Mouse (Mus musculus) hindbrain, embryonic 16.5 days (tissue): ENCODE results near the gene Cdkal1. TPM values are rescaled to one million over a fixed set of nuclear protein-coding genes. Genes with fewer than 3 reads are reported as not detected.

Experiments
- ATAC-seq: fragments of 200-750 bp; cut with Nextera tagmentation; 2 replicates; pipeline ENCODE4 v1.8.0; 2017; ENCODE audit warnings: moderate TSS enrichment, moderate library complexity
- H3K27ac ChIP-seq: fragments of 300-500 bp; sonication (generic); 2 replicates; pipeline ENCODE4 v1.5.1; 2014; ENCODE audit warnings: low read depth, mild to moderate bottlenecking, control low read depth, low read length, moderate library complexity
- H3K27me3 ChIP-seq: fragments of 300-500 bp; sonication (generic); replicated peaks from 2 replicates; pipeline ENCODE4 v1.6.1; 2014; ENCODE audit warnings: low read length; ENCODE audit not compliant: control insufficient read depth, insufficient read depth
- H3K36me3 ChIP-seq: fragments of 300-500 bp; sonication (generic); 2 replicates; pipeline ENCODE4 v1.6.1; 2014; ENCODE audit warnings: mild to moderate bottlenecking, low read length, moderate library complexity, mixed read lengths; ENCODE audit not compliant: control insufficient read depth, insufficient read depth
- H3K4me1 ChIP-seq: fragments of 300-500 bp; sonication (generic); 2 replicates; pipeline ENCODE4 v1.6.1; 2014; ENCODE audit warnings: low read depth, low read length; ENCODE audit not compliant: control insufficient read depth, insufficient read depth
- H3K4me2 ChIP-seq: fragments of 300-500 bp; sonication (generic); 2 replicates; pipeline ENCODE4 v1.6.1; 2014; ENCODE audit warnings: mild to moderate bottlenecking, low read length, control low read depth, moderate library complexity
- H3K4me3 ChIP-seq: fragments of 300-500 bp; sonication (generic); 2 replicates; pipeline ENCODE4 v1.5.1; 2014; ENCODE audit warnings: mild to moderate bottlenecking, low read length, control low read depth, moderate library complexity
- H3K9ac ChIP-seq: fragments of 300-500 bp; sonication (generic); 2 replicates; pipeline ENCODE4 v1.6.1; 2014; ENCODE audit warnings: low read depth, mild to moderate bottlenecking, control low read depth, low read length, moderate library complexity
- H3K9me3 ChIP-seq: fragments of 300-500 bp; sonication (generic); 2 replicates; pipeline ENCODE4 v1.6.1; 2014; ENCODE audit warnings: mild to moderate bottlenecking, low read length, moderate library complexity; ENCODE audit not compliant: control insufficient read depth
- WGBS: fragments of 180-500 bp; shearing (Covaris S2); extraction: QIAGEN DNeasy Blood & Tissue Kit; methylation state at CpG from one replicate; pipeline ENCODE4 v1.1.7; 2014; 5-methylcytosine and 5-hydroxymethylcytosine counted together
- polyA plus RNA-seq: library from polyadenylated mRNA; unstranded; fragments of >200 nt; fragmentation: Nextera tagmentation; extraction: Ambion mirVana; gene quantifications from 2 replicates; pipeline ENCODE4 v1.2.1, GENCODE M21; 2015

Cdkal1 gene
- polyA plus RNA-seq, 1 experiment from 2014 or later, result 19.4 TPM

DNA sequence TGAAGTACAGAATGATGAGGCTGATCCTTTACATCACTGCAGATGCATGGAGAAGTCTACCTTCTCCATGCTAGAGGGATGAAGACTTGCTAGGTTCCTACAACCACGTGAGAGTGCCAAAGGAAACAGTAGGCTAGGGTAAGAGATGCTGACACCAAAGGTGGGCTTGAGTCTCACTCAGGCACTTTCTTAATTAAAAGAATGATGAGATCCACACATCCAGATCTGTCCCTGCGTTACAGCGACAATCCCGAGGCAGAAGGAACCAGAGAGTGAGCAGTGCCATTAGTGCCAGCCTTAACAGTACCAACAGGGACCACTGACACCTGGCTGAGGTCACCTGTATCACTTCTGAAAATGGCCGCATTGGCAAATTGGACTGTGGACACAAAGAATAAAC is 539.2 kb downstream of the Cdkal1 start:
- no peak overlapping the region for H3K27ac ChIP-seq
- no peaks in the 10 kb centered on the region for H3K9me3 ChIP-seq
- no peak for ATAC-seq
- WGBS, result 94% methylated on average over 5 of the region's 5 CpGs
- H3K4me3 ChIP-seq, result no peak overlapping the region
- no peak overlapping the region for H3K4me2 ChIP-seq
- H3K4me1 ChIP-seq, result no peaks in the 10 kb centered on the region
- no peaks in the 10 kb centered on the region for H3K36me3 ChIP-seq
- no peaks in the 10 kb centered on the region for H3K27me3 ChIP-seq
- no peak overlapping the region for H3K9ac ChIP-seq

DNA sequence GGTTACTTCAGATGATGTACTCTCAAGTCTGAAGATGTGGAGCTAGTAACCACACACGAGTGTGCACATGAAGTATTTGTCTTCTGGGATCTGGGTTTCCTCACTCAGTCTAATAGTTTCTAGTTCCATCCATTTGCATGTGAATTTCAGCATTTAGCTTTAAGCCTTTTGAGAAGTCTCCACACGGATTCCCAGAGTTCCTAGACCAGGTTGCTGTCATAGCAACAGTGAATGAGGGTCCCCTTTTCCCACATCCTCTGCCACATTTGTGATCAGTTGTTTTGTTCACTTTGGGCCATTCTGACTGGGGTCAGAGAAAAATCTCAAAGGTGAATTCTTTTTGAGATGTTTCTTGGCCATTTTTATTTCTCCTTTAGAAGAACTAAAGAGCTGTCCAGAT is 543.4 kb downstream of the Cdkal1 start:
- H3K4me1 ChIP-seq, result no peaks in the 10 kb centered on the region
- H3K4me3 ChIP-seq, result no peak overlapping the region
- no peak overlapping the region for H3K9ac ChIP-seq
- no peaks in the 10 kb centered on the region for H3K36me3 ChIP-seq
- H3K27me3 ChIP-seq, result no peaks in the 10 kb centered on the region
- no peaks in the 10 kb centered on the region for H3K9me3 ChIP-seq
- no peak overlapping the region for H3K4me2 ChIP-seq
- WGBS, result 20% methylated on average over 2 of the region's 2 CpGs
- ATAC-seq, result peak; percentile 74; the same call in 1 of the 2 replicates
- no peak overlapping the region for H3K27ac ChIP-seq

DNA sequence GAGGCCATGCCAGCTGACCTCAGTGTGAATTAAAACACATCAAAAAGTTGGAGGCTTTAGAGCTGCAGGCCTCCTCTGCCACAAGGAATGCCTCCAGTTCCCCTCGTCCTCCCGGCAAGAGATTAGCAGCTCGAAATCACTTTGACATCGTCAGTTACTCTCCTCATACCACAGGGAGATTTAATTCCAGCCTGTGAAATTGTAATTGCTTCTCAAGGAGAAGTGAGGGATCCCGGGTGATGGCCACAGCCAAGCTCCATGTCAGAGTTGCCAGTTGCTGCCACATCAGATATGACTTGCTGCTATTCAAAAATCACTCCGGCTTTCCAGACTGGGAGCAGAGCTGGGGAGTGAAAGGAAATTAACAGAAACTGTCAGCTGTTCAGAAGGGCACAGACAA is 548.1 kb downstream of the Cdkal1 start:
- H3K27ac ChIP-seq, result no peak overlapping the region
- no peak; the same call in 1 of the 2 replicates for ATAC-seq
- H3K36me3 ChIP-seq, result no peaks in the 10 kb centered on the region
- no peaks in the 10 kb centered on the region for H3K27me3 ChIP-seq
- H3K9ac ChIP-seq, result no peak overlapping the region
- no peak overlapping the region for H3K4me2 ChIP-seq
- no peaks in the 10 kb centered on the region for H3K4me1 ChIP-seq
- no peaks in the 10 kb centered on the region for H3K9me3 ChIP-seq
- 40% methylated on average over 6 of the region's 6 CpGs for WGBS
- no peak overlapping the region for H3K4me3 ChIP-seq

DNA sequence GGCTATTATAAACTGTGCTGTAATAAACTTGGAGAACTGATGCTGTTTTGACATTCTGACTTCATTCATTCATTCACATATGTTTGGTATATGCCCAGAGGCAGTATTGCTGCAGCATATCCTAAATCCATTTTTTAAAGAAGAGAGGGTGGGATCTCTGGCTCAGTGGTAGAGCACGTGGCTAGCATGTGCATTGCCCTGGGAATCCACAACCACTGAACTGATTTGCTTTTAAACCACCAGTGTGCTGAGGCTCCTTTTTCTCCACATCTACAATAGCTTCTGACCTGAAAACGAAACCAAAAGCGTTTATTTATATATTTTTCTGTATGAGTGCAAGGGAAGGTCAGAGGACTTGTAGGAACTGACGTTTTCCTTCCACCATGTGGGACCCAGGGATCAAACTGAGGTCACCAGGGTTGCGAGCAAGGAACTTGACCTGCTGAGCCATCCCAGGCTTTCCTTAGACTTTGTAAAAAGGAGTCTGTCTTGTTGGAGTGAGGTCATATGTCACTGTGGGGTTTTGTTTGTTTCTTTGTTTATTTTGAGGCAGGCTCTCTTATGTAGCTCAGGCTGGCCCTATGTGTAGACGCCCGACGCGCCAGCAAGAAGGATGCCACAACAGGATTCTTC is 562.8 kb downstream of the Cdkal1 start:
- Histone ChIP-seq H3K4me2 (no peak overlapping the region), H3K27me3 (no peaks in the 10 kb centered on the region), H3K27ac (no peak overlapping the region), H3K36me3 (no peaks in the 10 kb centered on the region), H3K4me1 (no peaks in the 10 kb centered on the region), H3K9ac (no peak overlapping the region), H3K4me3 (no peak overlapping the region), H3K9me3 (no peaks in the 10 kb centered on the region)
- ATAC-seq, result no peak
- WGBS, result 87% methylated on average over 9 of the region's 9 CpGs

DNA sequence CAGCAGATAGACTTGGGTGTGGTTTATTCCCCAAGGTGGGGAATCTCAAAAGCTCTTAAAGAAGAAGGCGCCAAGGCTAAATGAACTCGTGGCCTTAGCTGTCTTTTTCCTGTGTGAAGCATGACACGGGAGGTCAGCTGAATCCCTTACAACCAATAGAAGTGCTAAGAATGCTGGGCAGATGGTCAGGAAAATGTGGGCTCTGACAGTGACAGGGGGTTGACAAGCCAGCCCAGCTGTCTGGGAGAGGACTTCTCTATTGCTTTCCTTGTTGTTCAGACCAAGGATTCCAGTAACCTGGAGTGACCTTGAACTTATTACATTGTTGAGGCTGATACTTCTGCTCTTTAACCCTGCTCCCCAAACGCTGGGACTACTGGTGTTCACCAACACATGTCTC is 564.9 kb downstream of the Cdkal1 start:
- Histone ChIP-seq H3K4me2 (no peak overlapping the region), H3K4me3 (no peak overlapping the region), H3K9ac (no peak overlapping the region), H3K27ac (no peak overlapping the region), H3K36me3 (no peaks in the 10 kb centered on the region), H3K9me3 (no peaks in the 10 kb centered on the region), H3K27me3 (no peaks in the 10 kb centered on the region), H3K4me1 (no peaks in the 10 kb centered on the region)
- WGBS, result 63% methylated on average over 4 of the region's 4 CpGs
- no peak for ATAC-seq

DNA sequence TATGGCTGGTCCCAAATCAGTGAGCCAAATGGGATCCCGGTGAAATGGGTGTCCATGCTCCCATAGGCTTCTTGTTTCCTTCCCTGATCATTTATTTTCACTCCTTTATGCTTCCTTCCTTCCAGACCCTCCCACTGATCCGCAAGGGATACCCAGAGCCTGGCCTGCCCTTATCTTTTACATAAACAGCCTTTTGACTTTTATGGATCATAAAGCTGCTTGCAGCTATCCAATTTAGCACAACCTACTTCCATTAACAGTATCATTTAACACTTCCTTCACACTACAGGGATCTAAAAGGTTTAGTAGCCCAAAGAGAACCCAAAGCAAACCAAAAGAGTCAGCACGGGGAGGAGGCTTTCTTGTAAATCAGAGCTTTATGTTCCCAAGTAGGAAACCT is 570.4 kb downstream of the Cdkal1 start:
- Histone ChIP-seq H3K27me3 (no peaks in the 10 kb centered on the region), H3K9me3 (no peaks in the 10 kb centered on the region), H3K4me2 (no peak overlapping the region), H3K27ac (no peak overlapping the region), H3K36me3 (no peaks in the 10 kb centered on the region), H3K4me1 (no peaks in the 10 kb centered on the region), H3K4me3 (no peak overlapping the region), H3K9ac (no peak overlapping the region)
- ATAC-seq, result no peak
- WGBS, result 76% methylated on average over 3 of the region's 3 CpGs

DNA sequence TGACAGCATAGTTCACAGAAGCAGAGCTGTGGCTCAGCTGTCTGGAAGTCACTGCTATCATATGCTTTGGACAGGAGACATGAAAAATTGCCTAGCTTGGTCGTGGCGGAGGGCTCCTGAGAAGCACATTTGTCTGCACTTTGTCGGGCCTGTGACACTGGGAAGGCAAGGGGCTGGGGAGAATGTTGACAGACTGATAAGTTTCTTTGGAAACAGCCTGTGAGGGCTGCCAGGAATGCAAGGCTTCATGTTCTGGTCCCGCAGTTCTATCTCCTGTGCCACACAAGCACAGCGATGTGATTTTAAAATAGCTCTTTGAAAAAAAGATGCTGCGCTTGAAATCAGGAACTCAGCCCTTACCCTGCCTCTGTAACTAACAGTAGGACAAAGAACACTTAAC is 573.9 kb downstream of the Cdkal1 start:
- Histone ChIP-seq H3K27ac (no peak overlapping the region), H3K9ac (no peak overlapping the region), H3K36me3 (no peaks in the 10 kb centered on the region), H3K4me2 (no peak overlapping the region), H3K27me3 (no peaks in the 10 kb centered on the region), H3K9me3 (no peaks in the 10 kb centered on the region), H3K4me1 (no peaks in the 10 kb centered on the region), H3K4me3 (no peak overlapping the region)
- WGBS, result 55% methylated on average over 6 of the region's 6 CpGs
- ATAC-seq, result 0 out of 2 replicates have a peak, but pooled peaks have one; percentile 17

DNA sequence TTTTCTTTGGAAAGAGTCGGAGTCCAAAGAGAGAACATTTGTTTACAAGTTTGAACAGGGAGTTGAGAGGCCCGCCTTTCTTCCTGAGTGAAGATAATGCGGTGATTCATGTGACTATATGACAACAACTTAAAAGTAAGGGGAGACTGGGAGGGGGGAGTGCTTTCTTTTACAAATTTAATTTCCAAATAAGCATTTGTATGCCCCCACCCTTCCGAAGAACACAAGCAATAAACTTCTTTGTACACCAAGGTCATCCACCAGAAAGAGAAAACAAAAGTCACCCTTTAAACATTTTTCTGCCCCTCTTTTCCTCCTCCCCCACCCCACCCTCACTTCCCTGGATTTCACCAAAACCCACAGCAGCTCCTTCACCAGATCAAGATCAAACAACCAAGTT is 577.3 kb downstream of the Cdkal1 start:
- no peak for ATAC-seq
- Histone ChIP-seq H3K4me3 (no peak overlapping the region), H3K4me1 (peaks cover 7% of the 10 kb centered on the region; the same call in 1 of the 2 replicates), H3K4me2 (no peak overlapping the region), H3K27ac (no peak overlapping the region), H3K9ac (no peak overlapping the region), H3K27me3 (no peaks in the 10 kb centered on the region), H3K36me3 (no peaks in the 10 kb centered on the region), H3K9me3 (no peaks in the 10 kb centered on the region)
- WGBS, result 58% methylated on average over 4 of the region's 4 CpGs

DNA sequence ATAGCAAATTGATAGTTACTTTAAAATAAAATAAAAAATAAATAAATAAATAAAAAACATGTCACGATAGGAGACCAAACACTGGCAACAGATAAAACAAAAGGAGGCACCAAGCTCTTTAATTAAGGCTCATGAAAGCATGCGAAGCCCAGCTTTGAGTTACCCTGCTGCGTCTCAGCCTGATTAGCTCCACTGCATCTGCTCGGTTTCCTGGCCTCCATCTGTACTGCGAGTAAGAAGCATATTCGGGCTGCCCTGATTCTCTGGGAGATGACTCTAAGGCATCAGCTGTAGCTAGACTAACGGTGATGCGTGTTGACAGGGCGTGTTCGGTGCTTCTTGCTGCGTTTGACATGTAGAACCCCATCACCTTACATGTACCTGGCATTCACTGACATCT is 581.2 kb downstream of the Cdkal1 start:
- no peak overlapping the region for H3K9ac ChIP-seq
- no peak overlapping the region for H3K4me2 ChIP-seq
- peaks cover 7% of the 10 kb centered on the region; the same call in 1 of the 2 replicates for H3K4me1 ChIP-seq
- no peaks in the 10 kb centered on the region for H3K9me3 ChIP-seq
- no peaks in the 10 kb centered on the region for H3K36me3 ChIP-seq
- H3K4me3 ChIP-seq, result no peak overlapping the region
- no peaks in the 10 kb centered on the region for H3K27me3 ChIP-seq
- 46% methylated on average over 11 of the region's 11 CpGs for WGBS
- peak; percentile 82 for ATAC-seq
- H3K27ac ChIP-seq, result peak overlapping the region; percentile 72
